ENCODE assay signal across 23 mouse cellular contexts in genomic region chr7:57421044-57421443, GRCm38 (mm10). TPM values are rescaled to one million over a fixed set of nuclear protein-coding genes. Genes with fewer than 3 reads are reported as not detected.
DNase-seq lines count a peak whose midpoint lies in the region; ATAC-seq and TF ChIP-seq lines count a peak whose summit lies in the region.
"Had no signal": no experiment of that assay in that cellular context is flagged by ENCODE, and none has a peak within 500 bp of the region (broad histone marks: within the 10 kb centered on the region; RNA-seq: fewer than 3 reads in every experiment).

No protein-coding gene starts in this region.

- H3K4me1 ChIP-seq in intestine, postnatal 0 days (replicated peaks; ENCODE audit: control insufficient read depth, insufficient read depth, low read length), result no peaks in the 10 kb centered on the region
- H3K4me1 ChIP-seq in midbrain, embryonic 11.5 days (ENCODE audit: control insufficient read depth, insufficient read depth, low read length), result no peaks in the 10 kb centered on the region
- H3K4me1 ChIP-seq: embryonic facial prominence, embryonic 10.5 days; embryonic facial prominence, embryonic 12.5 days; forebrain, embryonic 13.5 days; forebrain, embryonic 15.5 days had no signal

- peak; percentile 45; the same call in 1 of the 2 replicates for ATAC-seq in intestine, postnatal 0 days
- ATAC-seq in midbrain, embryonic 11.5 days (ENCODE audit: low FRiP score), result no peak
- ATAC-seq: activated CD4-positive, CD25-positive, alpha-beta regulatory T cell, adult 4 months; CD4-positive, CD25-positive, alpha-beta regulatory T cell, adult 4 months; forebrain, embryonic 13.5 days; forebrain, embryonic 15.5 days; Patski had no signal

- H3K4me2 ChIP-seq in intestine, postnatal 0 days (replicated peaks; ENCODE audit: low read depth), result no peak overlapping the region
- no peak overlapping the region for H3K4me2 ChIP-seq in midbrain, embryonic 11.5 days
- H3K4me2 ChIP-seq: embryonic facial prominence, embryonic 12.5 days; forebrain, embryonic 13.5 days; forebrain, embryonic 15.5 days had no signal

- H3K36me3 ChIP-seq in intestine, postnatal 0 days (ENCODE audit: control insufficient read depth, insufficient read depth), result no peaks in the 10 kb centered on the region
- no peaks in the 10 kb centered on the region for H3K36me3 ChIP-seq in midbrain, embryonic 11.5 days (ENCODE audit: control insufficient read depth, insufficient read depth, low read length)
- H3K36me3 ChIP-seq: embryonic facial prominence, embryonic 10.5 days; embryonic facial prominence, embryonic 12.5 days; forebrain, embryonic 15.5 days; G1E had no signal

- intact Hi-C loops in heart, postnatal 10 days (cut with DNase I), result no loop called here

- 57% methylated on average over 1 of the region's 1 CpGs for WGBS in intestine, postnatal 0 days
- WGBS in midbrain, embryonic 11.5 days, result 90% methylated on average over 1 of the region's 1 CpGs

- peak; percentile 68 for DNase-seq in heart, adult 11 months
- no peak for DNase-seq in heart, postnatal 10 days
- DNase-seq in right cerebral cortex, postnatal 14 days, result peak; percentile 10
- DNase-seq in right cerebral cortex, postnatal 4 days, result no peak
- no peak for DNase-seq in midbrain, embryonic 11.5 days (ENCODE audit: low spot score, missing footprints)
- DNase-seq: adrenal gland, adult 8-10 months; adrenal gland, postnatal 14 days; adrenal gland, postnatal 36 days; B cell, adult 2 months; cerebellum, adult 11-12 months; cerebellum, adult 2 months; cerebellum, adult 9-10 months; cerebellum, postnatal 25 days had no signal

- TF ChIP-seq CTCF in intestine, postnatal 0 days (IDR thresholded peaks at IDR 0.05; ENCODE audit: low read depth), result no peak

- H3K27ac ChIP-seq in intestine, postnatal 0 days (ENCODE audit: low read depth, low read length), result no peak overlapping the region
- H3K27ac ChIP-seq in midbrain, embryonic 11.5 days (ENCODE audit: low read depth, low read length), result no peak overlapping the region
- H3K27ac ChIP-seq: embryonic facial prominence, embryonic 10.5 days; embryonic facial prominence, embryonic 12.5 days; forebrain, embryonic 13.5 days; forebrain, embryonic 15.5 days had no signal

- H3K4me3 ChIP-seq in intestine, postnatal 0 days (ENCODE audit: low read depth, low read length), result no peak overlapping the region
- no peak overlapping the region for H3K4me3 ChIP-seq in midbrain, embryonic 11.5 days (ENCODE audit: low read depth, low read length)
- H3K4me3 ChIP-seq: embryonic facial prominence, embryonic 10.5 days; embryonic facial prominence, embryonic 12.5 days; forebrain, embryonic 13.5 days; forebrain, embryonic 15.5 days had no signal

- H3K27me3 ChIP-seq in intestine, postnatal 0 days (replicated peaks; ENCODE audit: control insufficient read depth, insufficient read depth, low read length), result no peaks in the 10 kb centered on the region
- H3K27me3 ChIP-seq in midbrain, embryonic 11.5 days (ENCODE audit: control insufficient read depth, insufficient read depth, low read length), result no peaks in the 10 kb centered on the region
- H3K27me3 ChIP-seq: CH12.LX; embryonic facial prominence, embryonic 12.5 days; forebrain, embryonic 13.5 days; forebrain, embryonic 15.5 days; Patski had no signal

- H3K9ac ChIP-seq in intestine, postnatal 0 days (ENCODE audit: low read depth, low read length), result no peak overlapping the region
- no peak overlapping the region for H3K9ac ChIP-seq in midbrain, embryonic 11.5 days (ENCODE audit: low read length)
- H3K9ac ChIP-seq: embryonic facial prominence, embryonic 12.5 days; forebrain, embryonic 13.5 days; forebrain, embryonic 15.5 days had no signal

- H3K9me3 ChIP-seq in intestine, postnatal 0 days (ENCODE audit: control insufficient read depth), result no peaks in the 10 kb centered on the region
- H3K9me3 ChIP-seq in midbrain, embryonic 11.5 days (ENCODE audit: control insufficient read depth, low read length), result no peaks in the 10 kb centered on the region
- H3K9me3 ChIP-seq: embryonic facial prominence, embryonic 10.5 days; embryonic facial prominence, embryonic 12.5 days; forebrain, embryonic 13.5 days; forebrain, embryonic 15.5 days had no signal

RNA-seq across cellular contexts. Expression of gene Gabrb3, which starts 1.6 kb away (rescaled TPM):
- 1 to 10 TPM in 1 of 2 experiments, under 1 TPM in 1; 0.64 to 1.1 TPM for total RNA-seq in heart, postnatal 10 days (2021)
- 4.3 and 5.9 TPM in 2 replicates for polyA plus RNA-seq in intestine, postnatal 0 days (2015; fragmentation: Nextera tagmentation; extraction: Ambion mirVana)
- 11.7 and 13.3 TPM in 2 replicates for polyA plus RNA-seq in midbrain, embryonic 11.5 days (2014; fragmentation: Nextera tagmentation; extraction: Ambion mirVana)
- total RNA-seq: CH12.LX had no signal
- polyA plus RNA-seq: CD4-positive, CD25-positive, alpha-beta regulatory T cell, adult 4 months; G1E had no signal

RNA-seq across cellular contexts. Expression of gene Gabrg3, which starts 34.1 kb away (rescaled TPM):
- total RNA-seq in heart, postnatal 10 days (2021), result under 1 TPM; 0.07 to 0.10 TPM
- 0.87 and 1.2 TPM in 2 replicates for polyA plus RNA-seq in intestine, postnatal 0 days (2015; fragmentation: Nextera tagmentation; extraction: Ambion mirVana)
- polyA plus RNA-seq in midbrain, embryonic 11.5 days (2014; fragmentation: Nextera tagmentation; extraction: Ambion mirVana), result 0.03 and 0.31 TPM in 2 replicates
- total RNA-seq: CH12.LX had no signal
- polyA plus RNA-seq: CD4-positive, CD25-positive, alpha-beta regulatory T cell, adult 4 months; G1E; Patski had no signal

Comparison
In these comparisons a context has a peak if more than half of its experiments do, and no peak if none do; other contexts are left out.
1. DNase-seq: peak in heart, adult 11 months (single experiment) and right cerebral cortex, postnatal 14 days (single experiment); none in heart, postnatal 10 days (0 of 2), right cerebral cortex, postnatal 4 days (single experiment) and midbrain, embryonic 11.5 days (single experiment).